Mouse (Mus musculus): ENCODE measurements around the gene Ubl7.
A peak's percentile ranks its signal among the peaks of the same experiment; 100 is the strongest.

The Ubl7 gene

DNA sequence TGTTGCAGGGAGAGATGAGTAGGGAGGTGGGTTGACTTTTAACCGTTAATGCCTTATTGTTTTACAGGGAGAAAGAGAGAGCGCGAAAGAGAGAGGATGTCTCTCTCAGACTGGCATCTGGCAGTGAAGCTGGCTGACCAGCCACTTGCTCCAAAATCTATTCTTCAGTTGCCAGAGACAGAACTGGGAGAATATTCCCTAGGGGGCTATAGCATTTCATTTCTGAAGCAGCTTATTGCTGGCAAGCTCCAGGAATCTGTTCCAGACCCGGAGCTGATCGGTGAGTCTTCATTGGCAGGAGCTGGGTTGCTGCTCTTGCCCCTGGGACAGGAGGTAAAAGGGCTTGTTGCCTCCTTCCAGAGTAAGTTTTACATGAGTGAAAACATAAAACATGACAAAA lies 1.8 kb downstream of the Ubl7 start:
- no peak for DNase-seq (ENCODE audit: extremely low read depth, low read depth)

DNA sequence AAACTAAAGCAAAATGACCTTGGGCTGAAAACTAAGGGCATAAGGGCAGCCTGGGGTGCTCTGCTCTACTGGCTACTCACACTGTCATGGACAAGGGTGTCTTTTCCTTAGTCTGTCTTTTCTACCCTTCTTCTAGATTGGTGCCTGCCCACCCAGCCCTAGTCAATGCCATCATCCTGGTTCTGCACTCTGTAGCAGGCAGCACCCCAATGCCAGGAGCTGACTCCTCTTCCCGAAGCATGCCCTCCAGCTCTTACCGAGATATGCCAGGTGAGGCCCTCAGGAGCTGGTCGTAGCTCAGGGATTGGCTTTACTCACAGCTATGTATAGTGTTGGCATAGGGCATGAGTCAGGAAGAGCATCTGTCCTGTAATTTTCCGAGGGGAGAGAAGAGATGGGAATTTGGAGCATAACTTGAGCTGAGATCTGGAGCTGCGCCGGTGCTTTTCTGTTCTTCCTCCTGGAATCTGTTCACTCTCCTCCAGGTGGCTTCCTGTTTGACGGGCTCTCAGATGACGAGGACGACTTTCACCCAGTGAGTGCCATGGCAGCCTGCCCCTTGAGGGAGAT lies 10.8 kb downstream of the Ubl7 start:
- DNase-seq (ENCODE audit: extremely low read depth, low read depth) = no peak

DNA sequence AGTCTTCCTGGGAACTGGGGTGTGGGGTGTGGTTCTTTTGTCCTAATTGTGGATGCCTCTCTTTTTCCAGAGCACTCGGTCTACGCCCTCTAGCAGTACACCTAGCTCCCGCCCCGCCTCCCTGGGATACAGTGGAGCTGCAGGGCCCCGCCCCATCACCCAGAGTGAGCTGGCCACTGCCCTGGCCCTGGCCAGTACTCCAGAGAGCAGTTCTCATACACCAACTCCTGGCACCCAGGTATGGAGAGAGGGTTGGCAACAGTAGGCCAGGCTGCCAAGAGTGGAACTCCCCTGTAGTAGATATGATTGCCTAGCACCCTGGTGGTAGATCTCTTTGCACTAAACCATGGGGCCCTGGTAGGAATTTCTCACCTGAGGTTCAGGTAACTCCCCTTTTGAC lies 11.6 kb downstream of the Ubl7 start:
- DNase-seq (ENCODE audit: extremely low read depth, low read depth) = no peak

DNA sequence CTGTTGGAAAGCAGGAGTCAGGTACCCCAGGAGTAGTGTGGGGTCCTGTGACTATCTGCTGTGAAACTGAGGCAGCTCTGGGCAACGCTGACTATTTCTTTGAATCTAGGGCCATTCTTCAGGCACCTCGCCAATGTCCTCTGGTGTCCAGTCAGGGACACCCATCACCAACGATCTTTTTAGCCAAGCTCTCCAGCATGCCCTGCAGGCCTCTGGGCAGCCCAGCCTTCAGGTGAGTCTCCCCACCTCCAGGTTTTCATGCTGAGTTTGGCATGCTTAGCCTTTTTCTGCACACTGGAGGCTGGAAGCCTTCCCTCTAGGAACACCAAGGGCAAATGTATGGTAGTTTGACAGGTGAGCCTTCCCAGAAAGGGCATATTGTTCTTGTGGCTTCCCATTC lies 12.3 kb downstream of the Ubl7 start:
- DNase-seq (ENCODE audit: extremely low read depth, low read depth) = no peak

DNA sequence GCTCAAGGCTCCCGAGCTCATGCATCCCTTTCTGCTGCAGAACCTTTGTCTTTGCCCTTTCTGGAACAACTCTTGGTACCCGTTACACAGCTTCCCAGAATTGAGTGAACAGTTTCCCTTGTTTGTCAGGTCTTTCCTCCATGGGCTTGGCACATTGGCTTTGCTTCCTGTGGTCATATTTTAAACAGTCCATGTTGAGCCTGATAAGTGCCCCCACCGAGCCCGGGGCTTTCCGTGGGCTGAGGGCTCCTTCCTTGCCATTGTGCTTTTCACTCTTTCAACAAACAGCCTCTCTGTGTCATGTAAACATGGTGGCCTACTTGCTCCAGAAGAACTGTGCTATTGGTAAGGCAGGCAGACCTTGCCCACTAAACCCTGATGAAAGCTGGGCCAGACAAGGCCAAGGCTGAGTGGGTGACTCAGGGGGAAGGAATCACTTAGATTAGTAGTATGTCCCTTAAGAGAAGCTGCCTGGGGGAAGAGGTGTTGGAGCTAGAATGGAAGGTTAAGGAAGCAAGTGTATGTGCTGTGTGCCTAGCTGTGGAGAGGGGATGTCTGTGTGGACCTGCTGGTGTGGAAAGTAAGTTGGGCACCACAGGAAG lies 20.5 kb downstream of the Ubl7 start:
- no peak for DNase-seq (ENCODE audit: extremely low read depth, low read depth)

DNA sequence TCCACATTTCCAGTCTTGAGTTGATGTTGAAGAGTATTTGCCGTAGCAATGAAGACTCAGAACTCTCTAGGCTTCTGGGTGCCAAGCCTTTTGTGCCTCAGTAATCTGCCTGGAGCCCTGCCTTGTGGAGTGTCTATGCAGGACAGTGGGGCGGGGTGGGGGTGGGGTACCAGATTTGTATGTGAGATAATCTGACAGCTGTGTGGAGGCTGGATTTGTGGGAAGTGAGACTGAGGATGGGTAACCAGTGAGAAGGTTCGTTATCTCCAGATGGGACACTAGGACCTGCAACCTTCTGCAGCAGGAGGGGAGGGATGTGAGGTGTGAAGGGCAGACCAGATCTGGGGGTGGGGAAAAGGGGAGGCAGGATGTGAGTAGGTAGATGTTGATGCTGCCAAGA lies 21.5 kb downstream of the Ubl7 start:
- DNase-seq (ENCODE audit: extremely low read depth, low read depth) = no peak

DNA sequence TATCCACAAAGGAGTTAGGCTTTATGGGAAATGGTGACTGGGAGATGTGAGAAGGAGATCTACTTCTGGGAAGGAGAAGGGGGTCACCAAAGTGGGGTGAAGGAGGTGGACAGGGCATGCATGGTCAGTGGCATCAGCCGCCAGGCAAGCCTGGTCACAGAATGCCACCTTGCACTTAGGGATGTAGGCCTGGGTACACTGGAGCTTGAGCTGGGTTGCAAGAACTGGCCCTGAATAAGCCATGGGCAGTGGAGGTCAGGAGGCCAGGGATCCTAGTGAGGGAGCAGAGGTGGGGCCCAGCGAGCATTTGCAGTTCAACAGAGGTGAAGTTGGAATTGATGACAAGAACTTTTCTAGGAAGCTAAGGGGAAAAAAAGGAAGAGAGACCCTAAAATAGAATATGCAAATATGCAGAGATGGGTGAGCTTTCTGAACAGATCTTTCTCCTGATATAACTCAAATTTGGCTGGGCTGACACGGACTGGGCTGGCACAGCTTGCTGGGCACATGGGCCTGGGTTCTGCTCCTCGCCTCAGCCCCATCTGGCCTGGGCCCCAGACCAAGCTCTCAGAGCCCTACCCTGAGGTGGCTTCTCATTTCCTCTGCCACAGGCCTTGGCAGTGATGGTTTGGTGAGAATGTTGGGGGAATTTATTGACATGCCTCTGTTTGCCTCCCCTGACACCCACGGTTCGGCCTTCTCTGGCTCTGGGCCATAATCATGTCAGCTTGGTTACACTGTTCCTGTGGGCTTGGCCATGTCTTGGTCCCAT lies 22.2 kb downstream of the Ubl7 start:
- DNase-seq (ENCODE audit: extremely low read depth, low read depth) = no peak

DNA sequence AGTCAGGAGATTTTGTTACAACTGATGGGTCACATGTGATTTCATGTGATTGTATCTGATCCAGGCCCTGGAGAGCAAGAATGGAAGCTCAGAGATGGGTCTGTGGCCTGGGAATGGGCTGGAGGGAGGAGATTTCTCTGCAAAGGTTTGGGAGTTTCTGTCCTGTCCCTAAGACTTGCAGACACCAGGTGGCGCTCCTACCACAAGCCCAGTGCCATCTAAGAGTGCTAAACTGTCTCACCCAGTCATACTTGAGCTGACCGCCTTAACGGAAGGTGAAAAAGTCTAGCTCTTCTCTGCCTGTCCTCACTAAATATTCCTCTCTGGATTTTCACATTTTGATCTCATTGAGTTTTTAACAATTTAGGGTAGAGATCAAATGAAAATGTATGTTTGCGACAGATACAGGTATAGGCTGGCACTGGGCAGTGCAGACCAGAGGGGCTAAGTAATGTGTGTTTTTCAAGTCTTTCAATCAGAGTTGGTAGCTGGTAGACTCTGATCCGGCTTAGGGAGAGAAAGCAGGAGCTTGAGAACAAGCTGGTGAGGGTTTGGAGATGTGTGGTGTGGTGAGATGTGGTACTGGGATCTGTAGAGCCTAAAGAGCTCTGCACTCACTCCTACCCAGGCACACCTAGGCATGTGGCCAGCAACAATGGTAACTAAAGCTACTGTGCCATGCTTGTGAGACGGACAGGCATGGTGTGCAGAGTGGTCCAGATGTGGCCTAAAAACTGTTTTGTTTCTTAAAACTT lies 25.1 kb downstream of the Ubl7 start:
- DNase-seq (ENCODE audit: extremely low read depth, low read depth) = peak; percentile 45

DNA sequence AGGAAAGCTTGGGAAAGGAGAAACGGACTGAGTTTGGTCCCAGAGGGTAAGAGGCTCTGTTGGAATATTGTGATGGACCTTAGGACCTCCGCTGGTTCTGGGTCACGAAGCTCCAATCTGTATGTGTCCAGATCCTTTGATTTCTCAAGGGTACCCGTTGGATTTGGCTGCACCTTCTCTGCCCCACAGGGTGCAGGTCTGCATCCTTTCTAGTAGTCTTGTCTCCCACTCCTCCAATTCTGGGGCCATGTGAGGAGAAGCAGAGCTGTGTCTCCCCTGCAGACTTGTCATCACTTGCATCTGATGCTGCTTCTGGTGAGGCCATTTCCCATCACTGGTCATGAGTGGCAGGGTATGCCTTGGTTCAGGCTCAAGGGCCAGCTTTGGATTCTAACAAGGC lies 26.4 kb downstream of the Ubl7 start:
- no peak for DNase-seq (ENCODE audit: extremely low read depth, low read depth)

DNA sequence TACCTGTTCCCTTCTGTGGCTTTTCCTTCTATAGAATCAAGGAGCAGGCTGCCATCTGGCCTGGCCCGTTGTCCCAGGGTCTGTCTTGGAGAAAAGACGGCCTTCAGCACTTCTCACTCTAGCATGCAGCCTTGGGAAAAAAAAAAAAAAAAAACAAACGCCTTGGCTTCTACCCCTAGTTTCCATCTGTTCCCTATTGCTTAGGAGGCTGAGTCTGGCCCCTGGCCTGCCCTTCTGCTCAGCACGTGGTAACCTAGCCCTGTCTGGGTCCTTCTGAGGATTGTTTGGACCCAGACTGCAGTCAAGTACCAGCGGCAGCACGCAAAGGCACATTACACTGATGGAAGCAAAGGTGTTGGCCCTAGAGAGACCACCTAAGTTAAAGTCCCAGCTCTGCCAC lies 26.9 kb downstream of the Ubl7 start:
- DNase-seq (ENCODE audit: extremely low read depth, low read depth) = no peak

DNA sequence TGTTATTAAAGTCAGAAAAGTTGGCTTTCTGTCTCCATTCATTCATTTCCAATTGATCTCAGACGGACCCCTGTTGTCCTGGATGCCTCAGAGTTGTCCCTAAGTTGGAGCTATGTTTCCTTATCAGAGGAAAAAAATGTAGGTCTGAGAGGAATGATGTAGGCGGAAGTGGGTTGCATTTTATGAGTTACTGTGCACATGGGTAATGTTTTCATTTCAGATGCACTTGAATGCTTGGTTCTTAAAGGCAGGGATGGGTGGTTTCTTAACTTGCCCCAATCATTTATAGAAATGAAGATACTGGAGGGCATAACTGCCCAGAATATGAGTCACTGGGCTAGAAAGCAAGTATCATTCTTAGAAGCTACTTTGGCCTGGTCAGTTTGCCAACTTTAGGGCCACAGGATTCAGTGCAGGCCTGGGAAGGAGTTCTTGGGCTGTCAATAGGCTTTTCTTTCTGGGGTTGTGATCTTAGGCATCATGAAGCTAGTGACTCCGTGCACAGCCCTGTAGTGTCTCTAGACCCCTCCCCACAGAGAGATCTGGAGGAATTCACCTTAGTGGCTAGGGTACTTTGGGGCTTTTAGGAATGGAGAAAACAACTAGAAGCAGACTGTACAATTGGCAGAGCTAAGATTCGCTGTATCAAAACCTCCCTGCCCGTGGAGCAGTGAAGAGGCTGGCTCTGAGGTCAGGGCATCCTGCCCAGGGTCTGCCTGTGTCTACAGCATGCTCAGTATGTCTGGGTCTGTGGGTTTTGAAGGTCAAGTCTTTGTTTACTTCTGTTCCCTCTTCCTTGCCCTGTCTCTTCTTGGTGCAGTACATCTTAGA lies 27.7 kb downstream of the Ubl7 start:
- DNase-seq (ENCODE audit: extremely low read depth, low read depth) = no peak

DNA sequence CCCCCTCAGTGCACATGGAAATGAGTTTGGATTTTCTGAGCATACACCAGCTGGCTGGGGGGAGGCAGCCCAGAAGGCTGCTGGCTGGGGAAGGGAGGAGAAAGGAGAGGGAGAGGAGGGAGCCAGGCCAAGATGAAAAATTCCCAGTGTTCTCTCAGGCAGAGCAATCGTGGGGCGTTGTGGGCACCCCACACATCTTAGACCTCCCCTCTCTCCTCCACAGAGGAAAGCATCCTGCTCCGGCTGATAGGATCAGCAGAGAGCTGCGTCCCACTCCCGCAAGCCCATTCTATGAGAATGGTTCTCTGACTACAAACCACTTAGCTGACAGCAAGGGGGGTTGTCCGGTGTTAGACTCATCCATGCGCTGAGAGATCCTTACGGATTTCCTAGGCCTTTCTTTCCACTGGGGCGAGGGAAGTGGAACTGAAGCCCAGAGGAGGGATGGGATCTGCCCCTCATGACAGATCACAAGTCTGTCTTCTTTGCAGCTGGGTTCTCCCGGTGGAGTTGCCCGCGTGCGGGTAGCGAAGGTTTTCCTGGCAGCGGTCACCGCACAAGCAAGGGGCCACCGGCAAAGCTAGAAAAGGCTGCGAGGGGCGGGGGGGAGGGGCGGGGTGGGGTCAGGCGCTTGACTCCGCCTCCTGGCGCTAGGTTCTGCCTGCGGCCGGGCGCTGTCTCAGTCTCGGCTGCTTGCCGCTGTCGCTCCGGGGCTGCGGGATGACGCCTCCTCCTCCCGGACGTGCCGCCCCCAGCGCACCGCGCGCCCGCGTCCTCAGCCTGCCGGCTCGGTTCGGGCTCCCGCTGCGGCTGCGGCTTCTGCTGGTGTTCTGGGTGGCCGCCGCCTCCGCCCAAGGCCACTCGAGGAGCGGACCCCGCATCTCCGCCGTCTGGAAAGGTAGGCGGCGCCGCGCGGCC lies 28.9 kb downstream of the Ubl7 start, which contains the start of gene Sema7a:
Gene Sema7a (plus strand): TSS at position 682 of the 918 bp plus-strand sequence.
- no peak for DNase-seq (ENCODE audit: extremely low read depth, low read depth)

DNA sequence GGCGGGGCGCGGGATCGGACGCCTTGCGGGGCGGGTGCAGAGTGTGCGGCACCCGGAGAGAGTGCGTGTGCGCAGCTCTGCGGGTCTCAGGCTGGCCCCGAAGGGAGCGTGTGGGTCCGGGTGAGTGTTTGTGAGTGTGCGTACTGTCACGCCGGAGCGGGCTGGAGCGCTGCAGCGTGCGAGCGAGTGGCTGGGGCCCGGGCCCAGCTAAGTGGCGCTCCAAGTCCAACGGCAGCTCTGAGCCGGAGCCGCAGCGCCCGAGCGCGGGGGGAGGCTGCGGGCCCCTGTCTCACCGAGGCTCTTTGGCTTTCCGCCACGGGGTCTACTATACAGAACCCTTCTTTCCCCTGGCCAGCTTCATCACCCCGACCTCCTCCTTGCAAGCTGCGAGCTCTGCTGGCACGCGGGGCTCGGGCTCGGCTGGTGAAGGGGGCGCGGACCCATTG lies 29.6 kb downstream of the Ubl7 start:
- no peak for DNase-seq (ENCODE audit: extremely low read depth, low read depth)

DNA sequence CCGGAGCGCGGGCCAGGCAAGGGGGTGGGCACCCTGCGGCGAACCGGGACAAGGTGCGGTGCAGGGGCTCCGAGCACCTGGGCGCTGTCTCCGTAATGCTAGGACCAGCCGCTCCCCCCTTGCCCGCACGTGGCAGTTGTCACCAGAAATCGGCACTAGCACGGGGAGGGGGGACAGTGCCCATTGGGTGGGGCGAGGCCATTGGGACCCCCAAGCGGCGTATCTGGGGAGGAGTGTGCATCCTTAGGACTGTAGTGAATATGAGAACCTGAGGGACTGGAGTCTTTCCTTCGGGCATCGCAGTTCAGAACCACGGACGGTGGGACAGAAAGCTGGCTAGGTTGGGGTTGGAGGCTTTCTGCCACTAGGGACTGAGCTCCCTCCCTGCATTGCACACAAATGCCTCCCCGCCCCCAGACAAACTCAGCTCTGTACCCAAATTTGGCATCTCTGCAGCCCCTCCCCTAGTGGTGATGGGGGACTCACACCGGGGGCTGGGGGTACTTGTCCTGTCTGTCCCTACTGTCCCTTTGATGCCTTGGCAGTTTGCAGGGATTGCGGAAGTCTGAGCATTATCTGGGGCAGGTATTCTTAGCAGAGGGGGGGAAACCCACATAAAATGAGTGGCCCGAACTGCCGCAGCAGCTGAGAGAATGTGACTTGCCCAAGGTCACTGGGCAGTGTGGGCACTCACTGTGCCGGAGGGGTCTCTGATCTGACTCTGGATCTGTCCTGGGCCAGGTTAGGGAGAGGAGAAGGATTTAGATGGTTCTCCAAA lies 30.3 kb downstream of the Ubl7 start:
- no peak for DNase-seq (ENCODE audit: extremely low read depth, low read depth)

DNA sequence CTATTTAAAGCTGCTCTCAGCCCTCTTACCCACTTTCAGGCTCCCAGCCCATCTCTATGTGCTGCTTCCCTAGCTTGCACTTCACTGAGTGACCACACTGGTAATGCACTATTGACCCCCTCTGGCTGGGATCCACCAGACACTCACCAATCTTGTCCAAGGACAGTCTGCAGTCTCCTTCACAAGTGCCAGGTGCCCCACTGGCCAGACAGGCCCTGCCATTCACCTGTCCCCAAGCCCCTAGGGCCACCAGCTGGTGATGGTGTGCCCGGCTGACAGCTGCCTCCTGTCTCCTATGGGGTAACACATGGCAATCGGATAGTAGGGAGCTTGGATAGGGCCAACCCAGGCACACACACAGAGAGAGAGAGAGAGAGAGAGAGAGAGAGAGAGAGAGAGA lies 31.3 kb downstream of the Ubl7 start:
- no peak for DNase-seq (ENCODE audit: extremely low read depth, low read depth)

DNA sequence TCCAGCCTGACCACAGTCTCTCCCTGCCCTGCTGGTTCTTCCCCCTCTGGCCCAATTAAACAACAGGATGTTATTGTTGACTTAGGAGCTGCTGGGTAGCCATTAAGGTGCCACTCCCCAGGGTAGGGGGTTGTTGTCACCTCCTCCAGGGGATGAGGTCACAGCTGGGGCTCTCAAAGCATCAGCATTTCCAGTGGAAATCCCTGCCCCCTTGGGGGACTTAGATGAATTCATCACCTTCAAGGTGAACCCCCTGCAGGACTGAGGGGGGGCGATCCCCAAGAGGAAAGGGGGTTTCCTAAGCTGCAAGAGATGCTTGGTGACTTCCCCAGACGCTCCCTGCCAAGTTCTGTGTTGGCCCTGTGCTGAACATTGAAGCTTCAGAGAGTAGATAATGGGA lies 32.3 kb downstream of the Ubl7 start:
- no peak for DNase-seq (ENCODE audit: extremely low read depth, low read depth)

DNA sequence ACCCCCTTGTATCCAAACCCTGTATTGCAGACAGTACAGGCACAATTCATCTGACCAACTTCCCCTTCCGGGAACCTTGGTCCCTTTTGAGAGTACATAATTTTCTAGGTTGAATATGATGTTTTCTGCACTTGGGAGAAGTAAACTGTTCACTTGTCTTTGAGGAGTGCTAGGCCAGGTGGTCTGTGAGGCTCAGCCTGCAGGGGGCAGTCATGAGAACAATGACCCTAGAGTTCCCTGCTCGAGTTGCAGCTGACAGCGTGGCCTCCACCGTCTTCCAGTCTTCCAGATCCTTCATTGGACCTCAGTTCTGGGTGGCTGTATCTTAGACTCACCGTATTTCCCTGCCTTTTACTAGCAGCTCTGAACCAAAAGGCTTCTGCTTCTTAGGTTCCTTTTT lies 33.8 kb downstream of the Ubl7 start:
- DNase-seq (ENCODE audit: extremely low read depth, low read depth) = peak; percentile 12

DNA sequence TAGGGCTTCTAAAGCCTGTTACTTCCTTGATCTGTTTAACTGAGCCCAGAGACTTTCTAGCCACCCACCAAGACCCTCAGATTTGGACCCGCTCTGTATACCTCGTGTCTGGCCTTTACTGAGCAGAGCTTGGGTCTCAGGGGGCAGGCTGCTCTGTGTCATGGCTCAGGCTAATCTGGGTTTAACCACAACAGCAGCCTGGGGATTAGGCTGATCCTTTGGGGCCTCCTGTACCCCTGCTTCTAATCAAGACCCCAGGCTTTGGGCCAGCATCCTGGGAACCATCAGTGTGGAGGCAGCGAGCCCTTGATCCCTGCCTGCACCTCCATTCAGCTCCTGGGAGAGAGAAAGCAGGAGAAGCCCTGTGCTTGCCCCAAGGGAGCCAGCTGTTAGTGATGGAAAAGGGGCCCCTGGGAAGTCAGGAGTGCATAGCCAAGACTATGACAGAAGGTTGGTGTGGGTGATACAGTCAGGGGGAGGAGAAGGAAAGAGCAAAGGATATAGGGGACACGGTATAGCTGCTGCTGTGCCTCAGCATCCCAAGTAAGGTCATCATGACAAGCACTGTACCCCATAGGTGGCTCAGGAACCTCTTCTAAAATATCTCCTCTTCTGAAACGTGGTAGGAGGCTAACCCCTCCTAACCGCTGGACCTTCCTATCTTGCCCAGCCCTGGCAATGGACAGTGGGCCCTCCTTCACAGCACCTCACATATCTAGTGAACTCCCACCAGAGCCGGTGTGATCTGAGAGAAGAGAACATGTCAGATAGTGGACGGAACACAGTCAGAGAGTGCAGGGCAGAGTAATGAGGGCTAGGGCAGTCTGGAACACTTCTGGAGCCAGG lies 35.2 kb downstream of the Ubl7 start:
- DNase-seq (ENCODE audit: extremely low read depth, low read depth) = no peak
